9 mouse cellular contexts compared by ENCODE assay signal in the genomic region with DNA sequence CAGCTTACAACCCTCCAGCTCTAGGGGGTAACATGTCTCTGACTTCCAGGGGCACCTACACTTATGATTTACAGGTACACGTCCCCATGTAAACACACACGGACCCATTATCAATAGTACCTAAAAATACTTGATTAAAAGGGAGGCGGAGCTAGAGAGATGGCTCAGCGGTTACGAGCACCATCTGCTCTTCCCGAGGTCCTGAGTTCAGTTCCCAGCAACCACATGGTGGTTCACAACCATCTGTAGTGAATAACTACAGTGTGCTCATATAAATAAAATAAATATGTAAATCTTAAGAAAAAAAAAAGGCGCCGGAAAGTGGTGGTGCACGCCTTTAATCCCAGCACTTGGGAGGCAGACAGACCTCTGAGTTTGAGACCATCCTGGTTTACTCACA. TPM values are rescaled to one million over a fixed set of nuclear protein-coding genes. Genes with fewer than 3 reads are reported as not detected.
DNase-seq lines count a peak whose midpoint lies in the region; ATAC-seq lines count a peak whose summit lies in the region.
"Had no signal": no experiment of that assay in that cellular context is flagged by ENCODE, and none has a peak within 500 bp of the region (broad histone marks: within the 10 kb centered on the region; RNA-seq: fewer than 3 reads in every experiment).

No protein-coding gene starts in this region.

- no peaks in the 10 kb centered on the region for H3K27me3 ChIP-seq in heart, embryonic 15.5 days
- H3K27me3 ChIP-seq in hindbrain, embryonic 13.5 days, result no peaks in the 10 kb centered on the region
- H3K27me3 ChIP-seq in midbrain, embryonic 10.5 days (ENCODE audit: low read depth, poor library complexity, severe bottlenecking), result no peaks in the 10 kb centered on the region

- H3K36me3 ChIP-seq in heart, embryonic 15.5 days, result 0 out of 2 replicates have a peak, but pooled peaks cover 5% of the 10 kb centered on the region
- peaks cover 11% of the 10 kb centered on the region for H3K36me3 ChIP-seq in hindbrain, embryonic 13.5 days
- peaks cover 31% of the 10 kb centered on the region for H3K36me3 ChIP-seq in midbrain, embryonic 10.5 days

- ATAC-seq in heart, embryonic 15.5 days (replicated peaks; ENCODE audit: insufficient number of reproducible peaks, insufficient read depth, low FRiP score, low read depth), result 0 out of 2 replicates have a peak, but pooled peaks have one; percentile 2
- peak; percentile 22 for ATAC-seq in activated CD4-positive, CD25-positive, alpha-beta regulatory T cell, adult 4 months
- no peak for ATAC-seq in hindbrain, embryonic 13.5 days (ENCODE audit: low FRiP score)

- H3K9ac ChIP-seq in heart, embryonic 15.5 days, result peak overlapping the region; percentile 52; the same call in 1 of the 2 replicates
- H3K9ac ChIP-seq in hindbrain, embryonic 13.5 days, result 0 out of 2 replicates have a peak overlapping the region, but pooled peaks have one; percentile 13

- WGBS in heart, embryonic 15.5 days, result 18% methylated on average over 9 of the region's 9 CpGs
- 30% methylated on average over 9 of the region's 9 CpGs for WGBS in hindbrain, embryonic 13.5 days
- whole genome bisulfite sequencing in midbrain, embryonic 10.5 days, result 23% methylated on average over 9 of the region's 9 CpGs

- H3K4me3 ChIP-seq in heart, embryonic 15.5 days, result peak overlapping the region; percentile 57
- H3K4me3 ChIP-seq in hindbrain, embryonic 13.5 days, result peak overlapping the region; percentile 54
- H3K4me3 ChIP-seq in midbrain, embryonic 10.5 days, result peak overlapping the region; percentile 67

- peak overlapping the region; percentile 94 for H3K27ac ChIP-seq in heart, embryonic 15.5 days
- peak overlapping the region; percentile 92 for H3K27ac ChIP-seq in hindbrain, embryonic 13.5 days
- peak overlapping the region; percentile 91 for H3K27ac ChIP-seq in midbrain, embryonic 10.5 days (replicated peaks)

- peak overlapping the region; percentile 65 for H3K4me2 ChIP-seq in heart, embryonic 15.5 days
- peak overlapping the region; percentile 47 for H3K4me2 ChIP-seq in hindbrain, embryonic 13.5 days

- H3K4me1 ChIP-seq in heart, embryonic 15.5 days (replicated peaks), result no peaks in the 10 kb centered on the region; the same call in 1 of the 2 replicates
- peaks cover 10% of the 10 kb centered on the region for H3K4me1 ChIP-seq in hindbrain, embryonic 13.5 days (replicated peaks)
- H3K4me1 ChIP-seq in midbrain, embryonic 10.5 days, result peaks cover 7% of the 10 kb centered on the region; the same call in 1 of the 2 replicates

- no peaks in the 10 kb centered on the region for H3K9me3 ChIP-seq in heart, embryonic 15.5 days (replicated peaks)
- no peaks in the 10 kb centered on the region for H3K9me3 ChIP-seq in hindbrain, embryonic 13.5 days
- no peaks in the 10 kb centered on the region for H3K9me3 ChIP-seq in midbrain, embryonic 10.5 days (replicated peaks)

- DNase-seq in heart, adult 18-20 months, result no peak
- no peak for DNase-seq in midbrain, embryonic 10.5 days (ENCODE audit: low spot score)
- DNase-seq in left cerebral cortex, adult 18-20 months (ENCODE audit: low spot score in 2 of 2), result no peak
- DNase-seq in frontal cortex, adult 2 months (ENCODE audit: extremely low spot score in 1 of 2, low spot score in 1 of 2), result no peak
- no peak for DNase-seq in frontal cortex, postnatal 36 days (ENCODE audit: low spot score in 2 of 2)

RNA-seq across cellular contexts. Expression of a gene that starts 0.5 kb away (rescaled TPM):
- 272 and 406 TPM in 2 replicates for polyA plus RNA-seq in heart, embryonic 15.5 days (2015; fragmentation: Nextera tagmentation; extraction: Ambion mirVana)
- 100 to 1,000 TPM; 299 to 335 TPM for total RNA-seq in heart, adult 18-20 months (2021)
- 1,000 to 10,000 TPM in 1 of 2 experiments, 100 to 1,000 TPM in 1; 652 to 1,206 TPM for polyA plus RNA-seq in activated CD4-positive, CD25-positive, alpha-beta regulatory T cell, adult 4 months (2017; shearing (Covaris generic))
- 349 and 381 TPM in 2 replicates for polyA plus RNA-seq in hindbrain, embryonic 13.5 days (2015; fragmentation: Nextera tagmentation; extraction: Ambion mirVana)
- polyA plus RNA-seq in midbrain, embryonic 10.5 days (2016; fragmentation: Nextera tagmentation; extraction: Ambion mirVana), result 366 and 467 TPM in 2 replicates
- 100 to 1,000 TPM; 274 to 295 TPM for total RNA-seq in left cerebral cortex, adult 18-20 months (2021)
- polyA plus RNA-seq in frontal cortex, adult 2 months (2012; rRNA removed), result 236 and 294 TPM in 2 replicates

RNA-seq across cellular contexts. Expression of a gene that starts 24.5 kb away (rescaled TPM):
- polyA plus RNA-seq in heart, embryonic 15.5 days (2015; fragmentation: Nextera tagmentation; extraction: Ambion mirVana), result 13.9 and 14.1 TPM in 2 replicates
- 1 to 10 TPM; 6.6 to 9.8 TPM for total RNA-seq in heart, adult 18-20 months (2021)
- 10 to 100 TPM; 33.8 to 46.6 TPM for polyA plus RNA-seq in activated CD4-positive, CD25-positive, alpha-beta regulatory T cell, adult 4 months (2017; shearing (Covaris generic))
- 33.6 and 36.2 TPM in 2 replicates for polyA plus RNA-seq in hindbrain, embryonic 13.5 days (2015; fragmentation: Nextera tagmentation; extraction: Ambion mirVana)
- 19.3 and 20.8 TPM in 2 replicates for polyA plus RNA-seq in midbrain, embryonic 10.5 days (2016; fragmentation: Nextera tagmentation; extraction: Ambion mirVana)
- 10 to 100 TPM; 17.4 to 18.1 TPM for total RNA-seq in left cerebral cortex, adult 18-20 months (2021)
- 32.8 and 35.0 TPM in 2 replicates for polyA plus RNA-seq in frontal cortex, adult 2 months (2012; rRNA removed)

RNA-seq across cellular contexts. Expression of a gene that starts 37.0 kb away (rescaled TPM):
- polyA plus RNA-seq in heart, embryonic 15.5 days (2015; fragmentation: Nextera tagmentation; extraction: Ambion mirVana), result 0.10 and 0.20 TPM in 2 replicates
- not detected for total RNA-seq in heart, adult 18-20 months (2021)
- not detected for polyA plus RNA-seq in activated CD4-positive, CD25-positive, alpha-beta regulatory T cell, adult 4 months (2017; shearing (Covaris generic))
- 0.10 TPM in 1 of 2 replicates, not detected in the other for polyA plus RNA-seq in hindbrain, embryonic 13.5 days (2015; fragmentation: Nextera tagmentation; extraction: Ambion mirVana)
- not detected in 2 replicates for polyA plus RNA-seq in midbrain, embryonic 10.5 days (2016; fragmentation: Nextera tagmentation; extraction: Ambion mirVana)
- total RNA-seq in left cerebral cortex, adult 18-20 months (2021), result not detected
- 0.06 TPM in 1 of 2 replicates, not detected in the other for polyA plus RNA-seq in frontal cortex, adult 2 months (2012; rRNA removed)
- polyA plus RNA-seq: gonadal fat pad, adult 2 months had no signal

RNA-seq across cellular contexts. Expression of a gene that starts 40.9 kb away (rescaled TPM):
- polyA plus RNA-seq in heart, embryonic 15.5 days (2015; fragmentation: Nextera tagmentation; extraction: Ambion mirVana), result 10.8 and 11.3 TPM in 2 replicates
- 10 to 100 TPM in 1 of 2 experiments, 1 to 10 TPM in 1; 9.8 to 11.6 TPM for total RNA-seq in heart, adult 18-20 months (2021)
- polyA plus RNA-seq in activated CD4-positive, CD25-positive, alpha-beta regulatory T cell, adult 4 months (2017; shearing (Covaris generic)), result 10 to 100 TPM; 19.3 to 27.4 TPM
- 24.2 and 25.0 TPM in 2 replicates for polyA plus RNA-seq in hindbrain, embryonic 13.5 days (2015; fragmentation: Nextera tagmentation; extraction: Ambion mirVana)
- 19.8 and 20.7 TPM in 2 replicates for polyA plus RNA-seq in midbrain, embryonic 10.5 days (2016; fragmentation: Nextera tagmentation; extraction: Ambion mirVana)
- 10 to 100 TPM; 11.9 to 14.1 TPM for total RNA-seq in left cerebral cortex, adult 18-20 months (2021)
- 5.8 and 6.6 TPM in 2 replicates for polyA plus RNA-seq in frontal cortex, adult 2 months (2012; rRNA removed)
